Mouse (Mus musculus): ENCODE data around the gene Rnf157.

Rnf157 gene

DNA sequence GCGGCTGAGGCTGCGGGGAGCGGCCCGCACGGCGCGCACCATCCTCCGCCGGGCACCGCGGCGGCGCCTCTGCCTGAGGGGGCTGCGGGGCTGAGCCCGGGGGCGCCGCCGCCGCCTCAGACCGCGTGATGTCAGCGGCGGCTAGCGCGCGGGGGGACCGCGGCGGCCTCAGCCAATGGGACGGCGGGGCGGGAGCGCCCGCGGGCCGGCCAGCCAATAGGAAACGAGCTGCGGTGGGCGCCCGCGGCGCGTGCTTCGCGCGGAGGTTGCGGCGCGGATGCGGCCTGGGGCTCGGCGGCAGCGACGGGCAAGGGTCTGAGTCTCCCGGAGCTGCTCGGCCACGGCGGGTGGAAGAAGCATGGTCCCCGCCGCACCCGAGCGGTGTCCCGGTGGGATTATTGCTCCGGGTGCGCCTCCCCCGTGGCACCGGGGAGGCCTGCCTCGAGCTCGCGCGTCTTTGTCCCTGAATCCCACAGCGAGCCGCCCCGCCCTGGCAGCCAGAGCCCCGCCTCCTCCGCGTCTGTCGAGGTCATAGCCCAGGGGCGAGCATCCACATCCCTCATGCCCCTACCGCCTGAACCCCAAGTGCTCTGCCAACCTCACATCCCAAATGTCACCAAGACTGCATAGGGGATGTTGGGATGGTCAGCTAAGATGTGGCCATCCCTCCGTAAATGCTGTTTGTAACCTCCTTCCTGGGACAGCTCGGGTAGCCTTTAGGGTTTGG, at the start of gene Rnf157:
Gene Rnf157 (minus strand): TSS at position 129 of the 727 bp plus-strand sequence.
- in situ Hi-C loops (cut with MseI, MboI) = no loop called here

DNA sequence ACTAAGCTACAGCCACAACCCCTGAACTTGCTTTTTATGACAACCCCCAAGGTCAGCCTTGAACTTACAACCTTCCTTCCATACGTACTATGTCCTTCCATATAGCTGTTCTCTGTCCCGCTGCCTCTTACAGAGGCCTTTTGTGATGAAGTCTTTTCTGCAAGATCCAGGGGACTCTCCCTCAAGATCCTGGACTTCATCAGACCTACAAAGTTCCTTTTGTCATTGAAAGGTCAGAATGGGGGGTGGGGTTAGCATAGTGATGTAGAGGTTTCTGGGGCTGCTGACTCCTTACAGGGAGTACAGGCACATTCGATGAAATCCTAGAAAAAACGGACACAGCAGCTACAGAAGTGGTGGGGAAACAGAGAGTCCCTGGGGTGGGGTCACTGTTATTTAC, 47.0 kb upstream of the Rnf157 start:
- in situ Hi-C loops (cut with MseI, MboI) = no loop called here

GRCm38 (mm10) chr11:116456234-116456633, 43.4 kb upstream of the Rnf157 start:
- in situ Hi-C loops (cut with MseI, MboI) = no loop called here

DNA sequence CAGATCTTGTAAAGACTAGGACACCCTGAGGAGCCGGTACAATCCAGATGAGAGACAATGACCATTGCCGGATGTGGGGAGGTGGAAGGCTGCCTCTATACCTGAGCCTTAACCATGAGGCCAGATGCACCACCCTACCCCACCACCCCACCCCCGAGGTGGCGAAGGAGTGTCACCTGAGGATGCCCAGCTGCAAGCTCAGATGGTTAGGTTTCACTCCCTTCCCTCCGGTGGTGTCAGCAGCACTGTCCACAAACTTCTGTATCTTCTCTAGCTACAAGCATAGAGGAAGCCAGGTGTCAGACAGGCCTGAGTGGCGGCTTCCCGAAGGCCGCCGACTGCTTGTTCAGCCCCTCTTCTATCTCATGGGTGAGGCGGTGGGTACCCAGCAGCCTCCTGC, 41.1 kb upstream of the Rnf157 start:
- in situ Hi-C loops (cut with MseI, MboI) = loop anchor here in 1 of 2 experiments (5.0 kb wide), 1 partner anchor 142 kb away; no protein-coding TSS in a partner anchor

DNA sequence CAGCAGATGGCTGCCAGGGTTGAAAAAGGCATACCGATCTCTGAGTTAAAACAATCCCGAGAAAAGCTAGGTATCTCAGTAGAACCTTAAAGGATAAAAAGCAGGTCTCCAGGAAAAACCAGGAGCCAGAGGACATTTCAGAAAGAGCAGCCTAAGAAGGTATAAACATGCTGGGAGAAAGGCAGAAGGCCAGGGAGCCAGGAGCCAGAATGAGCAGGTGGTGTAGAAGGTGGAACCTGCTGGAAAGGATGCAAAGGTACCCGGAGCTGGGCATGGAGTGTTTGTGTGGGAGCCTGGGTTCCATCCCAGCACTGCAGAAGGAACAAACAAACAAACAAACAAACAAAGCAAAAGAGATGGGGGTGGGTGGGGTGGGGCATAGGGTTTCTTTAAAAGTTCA, 36.5 kb upstream of the Rnf157 start:
- in situ Hi-C loops (cut with MseI, MboI) = loop anchor here in 1 of 2 experiments (10.0 kb wide), 1 partner anchor 125 kb away; no protein-coding TSS in a partner anchor

GRCm38 (mm10) chr11:116447822-116448221, 35.0 kb upstream of the Rnf157 start:
- in situ Hi-C loops (cut with MseI, MboI) = loop anchor here in 1 of 2 experiments (10.0 kb wide), 1 partner anchor 123 kb away; no protein-coding TSS in a partner anchor

DNA sequence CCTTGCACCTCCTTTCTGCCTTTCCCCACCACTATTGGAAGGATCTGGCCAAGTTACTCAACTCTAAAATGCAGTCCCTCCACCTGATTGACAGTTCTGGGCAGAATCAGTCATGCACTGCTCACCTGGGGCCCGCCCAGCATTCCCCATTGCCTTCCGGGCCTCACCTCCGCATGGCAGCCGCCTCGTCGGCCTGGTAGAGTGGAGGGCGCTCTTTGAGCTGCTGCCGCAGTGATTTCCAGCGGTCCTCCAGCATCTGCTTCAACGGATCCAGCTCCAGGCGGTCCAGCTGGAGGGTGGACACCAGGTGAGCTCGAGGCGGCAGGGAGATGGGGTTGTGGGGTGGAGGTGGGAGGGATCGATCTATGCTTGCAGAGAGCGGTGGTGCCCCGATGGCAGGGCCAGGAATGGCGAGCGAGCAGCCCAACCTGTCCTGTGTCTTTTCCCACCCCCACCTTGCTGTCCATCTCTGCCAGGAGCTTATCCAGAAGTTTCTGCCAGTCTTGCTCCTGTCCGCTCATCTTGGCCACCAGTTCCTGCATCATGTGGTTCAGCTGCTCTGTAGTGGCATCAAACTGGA, 33.6 kb upstream of the Rnf157 start:
- in situ Hi-C loops (cut with MseI, MboI) = loop anchor here in 1 of 2 experiments (10.0 kb wide), 1 partner anchor 122 kb away; no protein-coding TSS in a partner anchor

DNA sequence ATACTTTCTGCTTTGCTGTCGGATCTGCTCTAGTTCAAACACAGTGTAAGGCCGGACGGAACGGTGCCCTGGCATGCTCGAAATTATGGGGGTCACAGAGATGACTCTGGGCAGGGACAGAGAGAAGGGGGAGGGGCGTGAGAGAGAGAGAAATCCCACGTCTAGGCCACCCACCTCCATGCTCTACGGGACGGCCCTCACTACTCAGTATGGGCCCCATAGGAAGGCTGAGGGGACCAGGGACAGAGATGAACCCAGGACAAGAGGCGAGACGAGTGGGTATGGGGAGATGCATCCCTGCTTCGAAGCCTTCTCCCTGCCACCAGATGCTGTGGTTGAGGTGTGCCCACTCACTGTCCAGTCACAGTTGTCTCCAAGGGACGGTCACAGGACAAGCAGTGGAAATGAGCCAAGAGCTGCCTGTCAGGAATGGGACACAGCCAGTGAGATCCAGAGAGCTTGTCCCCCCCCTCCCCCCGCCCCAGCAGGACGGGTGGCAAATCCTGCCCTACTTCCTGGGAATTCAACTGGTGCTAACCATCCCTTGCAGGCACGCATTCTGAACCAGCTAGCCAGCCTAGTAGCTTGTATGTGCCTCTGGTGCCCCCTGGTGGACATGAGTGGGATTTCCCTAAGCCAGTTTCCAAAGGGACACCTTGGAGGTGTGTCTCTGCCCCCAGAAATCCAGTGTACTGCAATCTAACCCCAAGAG, 32.9 kb upstream of the Rnf157 start:
- in situ Hi-C loops (cut with MseI, MboI) = loop anchor here in 1 of 2 experiments (10.0 kb wide), 1 partner anchor 121 kb away; no protein-coding TSS in a partner anchor

DNA sequence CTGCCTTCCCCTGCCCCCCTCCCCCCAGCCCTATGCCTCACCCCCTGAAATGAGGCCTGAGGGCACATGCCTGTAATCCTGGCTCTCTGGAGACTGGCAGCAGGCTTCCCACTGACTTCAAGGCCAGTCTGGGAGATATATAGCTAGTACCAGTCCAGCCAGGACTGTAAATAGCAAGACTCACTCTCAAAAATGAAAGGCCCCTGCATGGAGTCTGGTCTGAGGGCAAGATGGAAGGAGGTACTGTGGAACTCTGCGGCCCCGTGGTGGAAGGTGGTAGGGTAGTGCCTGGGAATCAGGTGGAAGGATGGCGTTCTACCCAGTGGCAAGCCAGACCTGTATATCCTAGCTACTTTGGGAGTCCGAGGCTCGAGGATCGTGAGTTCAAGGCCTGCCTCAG, 31.1 kb upstream of the Rnf157 start:
- in situ Hi-C loops (cut with MseI, MboI) = loop anchor here in 1 of 2 experiments (10.0 kb wide), 1 partner anchor 119 kb away; no protein-coding TSS in a partner anchor

- in situ Hi-C loops (cut with MseI, MboI) = loop anchor here in 1 of 2 experiments (10.0 kb wide), 1 partner anchor 119 kb away; no protein-coding TSS in a partner anchor
Observed at GRCm38 (mm10) chr11:116443311-116443710, 30.5 kb upstream of the Rnf157 start.

GRCm38 (mm10) chr11:116442867-116443177, 30.0 kb upstream of the Rnf157 start:
- in situ Hi-C loops (cut with MseI, MboI) = loop anchor here in 1 of 2 experiments (10.0 kb wide), 1 partner anchor 118 kb away; no protein-coding TSS in a partner anchor

DNA sequence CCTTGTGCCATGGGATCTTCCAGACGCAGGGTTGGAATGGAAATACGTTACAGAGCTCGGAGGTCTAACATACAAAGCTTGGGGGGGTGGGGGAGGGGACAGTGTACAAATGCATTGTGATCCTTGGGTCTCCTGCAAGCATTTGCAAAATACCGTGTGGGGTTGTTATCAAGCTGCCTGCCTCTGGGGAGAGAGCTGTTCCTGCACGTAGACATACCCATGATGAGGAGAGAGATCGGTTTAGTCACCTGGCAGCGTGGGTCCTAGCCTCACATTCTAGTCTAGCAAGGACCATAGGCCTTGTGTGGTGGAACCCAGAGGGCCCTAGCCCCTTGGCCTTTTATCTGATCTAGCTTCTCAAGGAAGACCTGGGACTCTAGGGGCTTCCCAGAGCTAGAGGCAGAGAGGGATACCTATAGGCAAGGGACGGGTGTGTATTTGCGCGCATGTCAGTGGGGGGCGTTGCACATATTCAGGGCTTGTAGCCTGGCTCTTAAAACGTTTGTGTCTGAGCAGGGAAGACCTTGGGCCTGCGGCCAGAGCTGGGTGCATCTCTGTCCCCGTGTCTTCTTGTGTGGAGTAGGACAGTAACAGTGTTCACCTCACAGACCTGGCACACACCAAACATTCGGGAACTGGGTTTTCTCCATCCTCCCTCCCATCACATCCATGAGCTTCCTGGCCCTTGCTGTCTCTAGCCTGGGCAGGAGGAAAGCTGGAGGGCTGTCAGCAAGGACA, 29.5 kb upstream of the Rnf157 start:
- in situ Hi-C loops (cut with MseI, MboI) = loop anchor here in 1 of 2 experiments (10.0 kb wide), 1 partner anchor 117 kb away; no protein-coding TSS in a partner anchor

DNA sequence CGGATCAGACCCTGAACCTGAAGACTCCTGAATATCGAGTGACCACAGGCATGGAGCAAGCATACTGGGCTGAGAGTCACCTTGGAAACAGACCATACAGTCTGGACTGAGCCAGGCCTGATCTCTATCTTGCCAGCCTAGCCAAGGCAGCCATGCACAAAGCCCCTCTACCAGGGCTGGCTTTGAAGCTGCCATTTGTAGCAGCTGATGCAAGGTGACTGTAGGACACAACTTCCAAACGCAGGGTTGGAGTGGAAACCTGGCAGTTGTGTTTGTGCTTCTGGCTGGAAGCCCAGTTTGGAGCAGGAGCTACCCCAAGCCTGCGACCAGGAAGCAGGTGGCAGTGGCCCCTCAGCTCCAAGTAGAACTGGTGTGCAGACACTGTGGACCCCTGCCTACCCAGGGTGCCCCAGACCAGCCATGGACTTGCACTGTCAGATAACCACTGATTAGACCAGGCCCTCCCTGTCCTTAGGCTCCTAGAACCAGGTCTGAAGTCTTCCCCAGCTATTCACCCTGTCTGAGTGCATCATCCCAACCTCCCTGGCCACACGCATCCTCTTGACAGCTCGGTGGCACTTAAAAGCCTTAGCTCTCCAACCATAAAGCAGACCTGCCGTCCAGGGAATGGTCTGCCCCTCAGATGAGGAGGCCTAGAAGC, 27.7 kb upstream of the Rnf157 start:
- in situ Hi-C loops (cut with MseI, MboI) = loop anchor here in 1 of 2 experiments (10.0 kb wide), 1 partner anchor 116 kb away; no protein-coding TSS in a partner anchor

- in situ Hi-C loops (cut with MseI, MboI) = loop anchor here in 1 of 2 experiments (10.0 kb wide), 1 partner anchor 115 kb away; no protein-coding TSS in a partner anchor
Observed at GRCm38 (mm10) chr11:116439269-116440240, 26.7 kb upstream of the Rnf157 start.

GRCm38 (mm10) chr11:116437541-116437940, 24.7 kb upstream of the Rnf157 start:
- in situ Hi-C loops (cut with MseI, MboI) = no loop called here

DNA sequence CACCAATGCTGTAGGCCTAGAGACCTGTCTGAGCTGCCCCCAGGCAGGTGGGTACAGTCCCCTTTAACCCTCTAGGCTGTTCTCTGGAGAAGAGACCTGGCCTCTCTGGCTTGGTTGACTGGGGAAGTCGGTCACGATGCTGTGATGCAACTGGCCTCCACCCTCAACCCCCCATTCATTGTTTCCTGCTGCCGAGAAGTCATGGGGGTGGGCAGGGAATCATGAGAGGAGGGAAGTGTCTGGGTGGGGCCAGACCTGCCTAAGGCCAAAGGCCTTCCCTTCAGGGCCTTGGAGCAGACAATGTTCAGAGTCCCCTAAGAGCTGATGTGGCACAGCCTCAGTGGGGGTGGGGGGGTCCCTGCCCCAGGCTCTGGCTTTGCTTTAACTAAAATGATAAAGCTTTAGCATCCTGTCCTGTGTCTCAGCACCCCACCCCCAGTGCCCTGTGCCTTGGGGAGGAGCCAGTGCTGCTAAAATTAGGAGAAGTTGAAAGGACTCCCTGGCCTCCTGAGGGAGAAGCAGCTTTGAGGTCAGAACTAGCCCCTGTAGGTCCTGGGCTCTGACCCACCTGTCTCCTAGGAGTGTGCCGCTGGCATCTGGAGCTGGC, 24.0 kb upstream of the Rnf157 start:
- in situ Hi-C loops (cut with MseI, MboI) = no loop called here

GRCm38 (mm10) chr11:116435992-116436724, 23.3 kb upstream of the Rnf157 start:
- in situ Hi-C loops (cut with MseI, MboI) = no loop called here
